Mouse (Mus musculus): ENCODE measurements around the gene Rab11fip2. TPM values are rescaled to one million over a fixed set of nuclear protein-coding genes. Genes with fewer than 3 reads are reported as not detected.

The Rab11fip2 gene
- total RNA-seq (2023; ENCODE audit: inconsistent age): 18.8 to 23.8 TPM (median 23.5 TPM) in 4 replicates

GRCm38 (mm10) chr19:59943322-59943871 is at the start of gene Rab11fip2:
Gene Rab11fip2 (minus strand): TSS chr19:59943654.

Measured in B cell, adult (primary cell).